Mouse (Mus musculus) G1E-ER4 (cell line): ENCODE results near the gene Wdr73. TPM values are rescaled to one million over a fixed set of nuclear protein-coding genes. Genes with fewer than 3 reads are reported as not detected.

Experiments used
- GATA1 ChIP-seq: IDR thresholded peaks from one replicate; pipeline ENCODE4 v1.8.0; 2012; ENCODE audit warnings: low read length, inconsistent platforms
- polyA plus RNA-seq: library from polyadenylated mRNA; stranded (reverse); fragments of >175 nt; gene quantifications from 2 replicates; pipeline ENCODE4 v1.2.3, GENCODE M21; 2012

The Wdr73 gene
- polyA plus RNA-seq, 1 experiment: 20.3 TPM

DNA sequence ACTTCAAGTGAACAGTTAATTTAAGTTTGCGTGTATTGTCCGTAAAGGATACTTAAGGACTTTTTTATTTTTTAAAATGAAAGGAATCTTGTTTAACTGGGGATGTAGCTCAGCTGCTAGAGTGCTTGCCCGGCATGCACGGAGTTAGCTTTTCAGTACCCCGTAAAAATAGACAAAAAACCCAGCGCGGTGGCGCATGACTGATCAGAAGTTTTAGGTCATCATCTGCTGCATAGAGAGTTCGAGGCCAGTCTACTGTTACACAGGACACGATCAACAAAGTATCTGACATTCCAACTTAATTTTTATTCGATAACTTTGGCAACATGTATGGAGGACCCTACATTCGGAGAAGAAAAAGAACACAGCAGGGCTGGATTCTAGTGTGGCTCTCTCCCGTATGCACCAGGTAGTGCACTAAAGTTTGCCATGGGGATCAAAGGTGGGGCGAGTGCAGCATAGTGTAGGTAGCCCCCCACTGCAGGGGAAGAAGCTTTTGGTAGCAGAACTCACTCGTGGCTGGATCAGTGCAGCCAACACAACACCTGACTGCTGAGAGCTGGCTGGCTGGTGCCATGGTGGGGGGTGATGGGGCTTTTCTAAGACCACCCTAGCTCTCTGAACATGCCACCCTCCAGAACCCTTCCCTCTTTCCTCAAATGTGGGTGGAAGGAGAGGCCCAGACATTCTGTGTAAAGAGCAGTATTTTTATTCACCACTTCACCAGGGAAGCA, 639 bp upstream of the Wdr73 start:
- TF ChIP-seq GATA1: no peak

DNA sequence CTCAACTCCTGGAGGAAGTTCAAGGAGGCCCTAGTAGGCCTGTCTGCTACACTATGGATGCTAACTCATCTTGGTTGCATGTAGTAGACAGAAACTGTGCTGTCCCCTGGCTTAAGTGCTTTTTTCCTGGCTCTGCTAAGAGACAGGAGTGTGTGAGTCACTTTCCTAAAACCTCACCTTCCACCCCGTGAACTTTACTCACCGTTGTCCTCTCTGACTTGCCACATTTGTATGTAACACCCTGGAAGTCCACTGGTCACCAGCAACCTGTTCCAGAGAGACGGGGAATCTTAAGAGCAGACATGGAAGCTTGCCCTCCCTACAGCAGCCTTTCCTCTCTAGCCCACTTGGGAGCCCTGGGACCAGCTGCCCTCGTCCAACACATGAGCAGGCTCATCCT, 3.3 kb downstream of the Wdr73 start:
- no peak for TF ChIP-seq GATA1

DNA sequence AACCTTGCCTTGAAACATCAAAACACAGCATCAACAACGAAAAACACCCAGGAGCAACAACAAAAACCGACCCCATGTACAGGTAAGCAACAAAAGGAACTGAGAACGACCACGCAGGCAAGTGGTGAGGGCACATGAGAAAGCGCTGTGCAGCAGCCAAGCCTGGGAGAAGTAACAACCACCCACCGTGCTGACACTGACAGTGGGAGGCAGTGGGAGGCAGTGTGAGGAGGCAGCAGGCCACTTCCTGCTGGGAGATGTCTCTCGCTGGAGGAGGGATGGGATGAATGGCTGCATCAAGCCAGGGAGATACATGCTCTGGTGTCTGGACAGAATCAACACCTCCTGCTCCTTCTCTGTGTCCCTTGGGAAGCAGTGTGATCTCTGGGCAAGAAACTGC, 3.9 kb downstream of the Wdr73 start:
- TF ChIP-seq GATA1: no peak

DNA sequence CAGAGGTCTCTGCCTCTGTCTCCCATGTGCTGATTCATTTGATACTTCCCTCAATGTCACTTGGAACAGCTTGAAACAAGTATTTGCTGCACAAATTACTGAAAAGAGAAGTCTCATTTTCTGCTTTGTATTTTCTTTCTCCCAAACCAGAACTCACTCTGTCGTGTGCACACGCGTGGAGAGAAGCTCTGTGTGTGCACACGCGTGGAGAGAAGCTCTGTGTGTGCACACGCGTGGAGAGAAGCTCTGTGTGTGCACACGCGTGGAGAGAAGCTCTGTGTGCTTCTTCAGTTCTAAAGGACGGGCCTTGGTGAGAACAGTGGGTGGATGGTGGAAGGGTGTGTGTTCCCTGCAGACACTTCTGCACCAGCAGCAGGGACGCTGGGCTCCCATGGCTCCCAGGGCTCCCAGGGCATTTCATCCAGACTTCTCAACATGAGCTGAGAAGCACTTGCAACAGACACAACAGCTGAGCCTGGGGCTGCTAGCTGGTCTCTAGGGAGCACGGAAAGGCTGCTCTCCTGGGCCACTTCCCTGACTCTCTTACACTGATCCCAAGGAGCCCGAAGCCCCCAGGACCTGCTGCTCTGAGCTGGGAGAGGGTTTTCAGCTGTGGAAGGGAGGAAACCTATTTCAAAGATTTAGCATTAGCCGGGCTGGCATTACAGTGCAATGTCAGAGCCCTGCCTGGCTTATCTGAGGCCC, 6.1 kb downstream of the Wdr73 start:
- no peak for TF ChIP-seq GATA1

DNA sequence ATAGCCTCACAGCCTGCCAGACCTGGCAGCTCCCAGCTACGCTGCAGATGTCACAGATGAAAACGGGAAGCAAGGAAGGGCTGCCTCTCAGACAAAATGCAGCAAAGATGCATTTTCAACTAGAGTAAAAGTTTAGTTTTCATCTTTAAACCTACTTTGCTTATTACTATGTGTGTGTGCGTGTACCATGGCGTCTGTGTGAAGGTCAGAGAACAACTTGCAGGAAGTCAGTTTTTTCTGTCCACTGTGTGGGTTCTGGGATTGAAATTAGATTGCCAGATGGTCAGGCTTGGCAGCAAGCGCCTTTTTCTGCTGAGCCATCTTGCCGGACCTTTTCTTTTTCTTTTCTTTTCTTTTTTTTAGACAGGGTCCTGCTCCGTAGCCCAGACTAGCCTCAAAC, 6.9 kb downstream of the Wdr73 start:
- no peak for TF ChIP-seq GATA1

DNA sequence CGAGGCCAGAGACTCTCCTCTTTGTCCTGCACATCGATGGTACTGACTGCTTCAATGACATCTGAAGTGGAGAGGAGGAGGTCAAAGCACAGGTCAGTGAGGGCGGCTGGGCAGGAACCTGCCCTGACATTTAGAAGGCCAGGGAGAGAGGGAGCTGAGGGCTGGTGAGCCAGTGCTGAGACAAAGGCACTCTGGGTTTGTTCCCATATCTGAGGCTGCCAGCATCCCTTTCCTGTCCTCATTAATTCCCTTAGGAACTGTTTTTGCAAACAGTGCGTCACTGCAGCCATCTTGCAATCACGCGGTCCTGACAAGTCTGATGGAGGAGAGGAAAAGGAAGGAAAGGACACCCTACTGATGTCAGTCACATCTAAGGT, 7.3 kb downstream of the Wdr73 start:
- no peak for TF ChIP-seq GATA1

DNA sequence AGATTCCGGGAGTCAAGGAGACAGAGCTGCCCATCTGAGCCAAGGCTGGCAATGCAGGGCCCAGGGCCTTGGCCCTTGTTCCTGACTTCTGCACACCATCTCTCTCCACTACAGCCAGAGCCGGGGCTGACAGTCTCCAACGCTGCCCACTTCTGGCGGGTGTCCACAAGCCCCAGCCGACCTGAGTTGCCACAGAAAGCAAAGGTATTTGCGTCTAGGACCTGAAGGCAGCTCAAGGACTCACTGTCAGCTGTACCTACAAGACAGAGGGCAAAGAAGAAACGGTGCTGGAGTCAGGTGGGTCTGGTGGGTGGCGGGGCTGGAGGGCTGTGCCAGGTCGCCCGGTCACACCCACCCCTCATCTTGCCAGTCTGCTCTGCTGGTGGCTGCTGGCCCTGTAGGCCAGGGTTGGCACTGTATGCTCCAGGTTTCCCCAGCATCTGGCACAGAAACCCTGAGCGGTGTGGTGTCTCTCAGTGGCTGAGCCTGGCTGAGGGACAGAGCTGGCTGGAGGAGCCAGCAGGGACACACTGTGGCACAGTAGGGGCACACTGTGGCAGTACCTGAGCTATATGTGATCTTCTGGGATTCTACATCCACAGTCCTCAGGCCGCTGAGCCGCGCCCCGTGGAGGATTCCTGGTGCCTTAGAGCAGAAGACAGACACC, 7.8 kb downstream of the Wdr73 start:
- TF ChIP-seq GATA1: no peak

DNA sequence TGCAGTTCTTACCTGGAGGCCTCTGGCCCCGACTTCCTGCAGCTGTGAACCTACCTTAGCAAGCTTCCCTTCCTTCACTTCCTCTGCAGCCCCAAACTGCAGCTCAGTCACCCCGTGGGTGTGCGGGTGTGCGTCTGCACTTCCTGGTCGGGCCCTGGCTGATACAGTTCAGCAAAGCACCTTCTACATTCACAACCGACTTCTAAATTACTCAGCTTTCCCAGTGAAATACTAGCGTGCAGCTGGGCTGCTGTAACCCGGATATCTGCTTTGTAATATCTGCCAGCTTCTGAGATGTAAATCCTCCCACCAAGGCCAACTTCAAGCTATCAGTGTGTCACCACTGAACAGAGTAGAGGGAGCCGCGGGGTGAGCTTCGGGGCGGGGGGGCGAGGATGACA, 11.2 kb downstream of the Wdr73 start:
- no peak for TF ChIP-seq GATA1

DNA sequence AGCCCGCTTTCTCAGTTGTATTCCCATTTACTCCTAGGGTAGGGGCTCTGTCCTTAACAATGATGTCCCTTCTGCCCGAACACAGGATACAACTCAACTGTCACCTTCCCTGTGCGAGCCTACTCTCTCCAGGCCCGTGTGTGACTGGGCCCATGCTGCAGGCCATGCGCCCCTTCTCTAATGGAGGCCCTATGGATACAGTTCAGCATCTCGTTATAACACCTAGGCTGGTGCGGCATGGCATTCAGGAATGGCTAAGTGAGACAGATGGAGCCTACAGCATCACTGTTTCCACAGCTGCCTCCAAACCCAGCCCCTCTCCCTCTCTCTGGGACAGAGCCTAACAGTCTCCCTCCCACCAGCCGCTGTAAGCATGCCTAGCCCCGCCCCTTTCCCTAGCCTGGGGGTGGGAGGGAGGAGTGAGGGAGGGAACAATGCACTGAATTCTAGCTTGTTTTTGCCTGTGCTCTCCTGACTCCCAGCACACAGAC, 12.0 kb downstream of the Wdr73 start:
- TF ChIP-seq GATA1: no peak

DNA sequence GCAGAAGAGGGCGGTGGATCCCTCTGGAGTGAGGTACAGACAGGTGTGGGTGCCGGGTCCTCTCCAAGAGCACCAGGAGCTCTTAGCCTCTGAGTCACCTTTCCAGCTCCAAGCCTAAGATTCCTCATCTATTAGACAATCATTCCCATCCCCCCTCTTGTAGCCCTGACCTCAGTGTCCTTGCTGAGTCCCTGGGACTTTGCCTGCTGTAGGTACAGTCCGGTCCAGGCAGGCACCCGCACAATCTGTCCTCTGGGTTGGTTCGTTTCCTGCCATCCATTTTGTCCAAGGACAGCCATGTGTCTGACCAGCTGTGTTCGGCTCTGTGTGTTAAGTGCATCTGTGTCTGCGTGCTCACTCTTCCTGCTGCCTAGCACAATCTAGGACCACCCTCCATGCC, 12.5 kb downstream of the Wdr73 start:
- TF ChIP-seq GATA1: no peak

DNA sequence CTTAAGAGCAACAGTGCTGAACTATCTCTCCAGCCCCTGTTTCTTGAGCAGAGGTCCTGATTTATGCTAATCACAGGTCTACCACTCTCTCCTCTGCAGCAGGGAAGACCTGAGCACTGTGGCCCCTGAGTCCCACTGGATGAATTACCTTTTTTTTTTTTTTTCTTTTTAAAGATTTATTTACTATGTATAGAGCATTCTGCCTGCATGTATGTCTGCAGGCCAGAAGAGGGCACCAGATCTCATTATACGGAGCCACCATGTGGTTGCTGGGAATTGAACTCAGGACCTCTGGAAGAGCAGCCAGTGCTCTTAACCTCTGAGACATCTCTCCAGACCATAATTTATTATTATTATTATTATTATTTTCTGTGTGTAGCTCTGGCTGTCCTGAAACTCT, 15.4 kb downstream of the Wdr73 start:
- TF ChIP-seq GATA1: no peak

DNA sequence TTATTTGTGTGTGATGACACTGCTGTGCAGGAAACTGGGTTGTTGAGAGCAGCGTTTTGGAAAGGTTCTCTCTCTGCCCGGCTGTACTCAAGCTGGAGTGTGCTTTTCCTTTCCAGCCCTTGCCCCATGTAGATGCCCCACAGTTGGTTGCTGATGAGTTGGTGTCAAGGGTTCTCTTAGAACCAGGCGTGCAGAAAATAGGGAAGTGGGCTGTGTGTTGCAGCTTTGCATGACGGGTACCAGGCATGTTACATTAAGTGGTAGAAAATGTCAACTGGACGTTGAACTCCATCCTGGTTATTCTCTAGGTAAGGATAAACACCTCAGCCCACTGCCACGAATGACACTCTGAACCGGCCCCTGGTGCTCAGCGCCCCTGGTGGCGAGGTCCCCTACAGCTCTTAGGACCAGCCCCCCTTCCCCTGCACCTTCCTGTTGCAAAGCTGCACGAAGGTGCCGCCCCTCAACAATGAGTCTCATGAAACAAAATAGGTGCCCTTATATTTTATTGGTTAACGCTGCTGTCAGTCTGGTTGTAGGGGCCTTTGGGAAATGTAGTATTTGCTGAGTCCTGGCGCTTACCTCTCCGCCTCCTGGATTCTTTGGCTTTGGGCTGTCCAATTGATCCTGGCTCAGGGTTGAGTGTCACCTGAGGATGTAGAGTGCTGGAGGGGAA, 18.1 kb downstream of the Wdr73 start:
- no peak for TF ChIP-seq GATA1

DNA sequence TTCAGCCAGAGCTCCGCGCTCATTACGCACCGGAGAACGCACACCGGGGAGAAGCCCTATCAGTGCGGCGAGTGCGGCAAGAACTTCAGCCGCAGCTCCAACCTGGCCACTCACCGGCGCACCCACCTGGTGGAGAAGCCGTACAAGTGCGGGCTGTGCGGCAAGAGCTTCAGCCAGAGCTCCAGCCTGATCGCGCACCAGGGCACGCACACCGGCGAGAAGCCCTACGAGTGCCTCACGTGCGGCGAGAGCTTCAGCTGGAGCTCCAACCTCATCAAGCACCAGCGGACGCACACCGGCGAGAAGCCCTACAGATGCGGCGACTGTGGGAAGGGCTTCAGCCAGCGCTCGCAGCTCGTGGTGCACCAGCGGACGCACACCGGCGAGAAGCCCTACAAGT, 25.3 kb downstream of the Wdr73 start:
- TF ChIP-seq GATA1: no peak

DNA sequence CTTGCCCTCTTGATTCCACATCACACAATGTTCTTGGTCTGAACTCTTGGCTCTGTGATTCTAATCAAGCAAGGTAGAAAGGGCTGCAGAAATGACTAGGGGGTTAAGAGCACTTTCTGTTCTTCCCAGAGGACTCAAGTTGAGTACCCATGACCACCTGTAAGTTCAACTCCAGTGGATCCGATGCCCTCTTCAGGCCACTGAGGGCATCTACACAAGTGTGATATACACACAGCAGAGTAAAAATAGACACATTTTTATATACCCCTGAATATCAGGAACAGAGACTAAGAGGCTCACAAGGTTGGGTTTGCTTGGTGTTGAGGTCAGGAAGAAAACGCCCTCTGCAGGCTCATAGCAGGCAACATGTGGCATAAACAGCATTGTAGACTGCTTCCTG, 27.4 kb downstream of the Wdr73 start:
- TF ChIP-seq GATA1: no peak

DNA sequence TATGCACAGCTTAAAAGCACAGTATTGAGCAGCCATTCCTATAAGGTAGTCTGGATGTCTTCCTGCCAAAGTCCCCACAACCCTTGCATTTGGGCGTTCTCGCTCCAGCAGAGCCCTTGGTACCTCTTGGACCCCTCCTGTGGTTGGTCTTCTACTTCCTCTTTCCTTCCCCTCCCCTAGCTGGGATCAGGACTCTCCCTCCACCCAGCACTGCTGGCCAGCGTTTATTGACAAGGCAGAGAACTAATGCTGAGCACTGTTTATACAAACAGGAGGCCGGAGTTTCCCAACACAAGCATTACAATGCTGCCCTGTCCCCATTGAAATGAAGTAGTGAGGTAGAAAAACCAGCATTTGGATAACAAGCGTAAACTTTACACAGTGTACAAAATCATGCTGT, 28.0 kb downstream of the Wdr73 start:
- no peak for TF ChIP-seq GATA1

DNA sequence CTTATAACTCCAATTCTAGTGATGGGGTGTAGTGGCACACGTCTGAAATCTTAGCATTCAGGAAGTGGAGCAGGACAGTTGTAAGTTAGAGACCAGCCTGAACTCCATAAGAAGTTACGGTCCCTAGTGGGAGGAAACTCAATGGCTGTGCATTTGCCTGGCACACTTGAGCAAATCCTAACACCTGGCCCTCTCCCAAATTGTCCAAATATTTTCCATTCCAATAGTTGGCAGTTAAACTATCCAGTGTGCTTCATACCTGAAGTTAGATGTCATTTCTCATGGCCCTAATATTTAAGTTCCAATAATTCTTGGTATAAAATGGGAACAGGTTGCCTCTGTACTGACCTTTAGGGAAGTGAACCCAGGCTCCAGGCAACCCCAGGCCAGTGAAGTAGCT, 32.4 kb downstream of the Wdr73 start:
- no peak for TF ChIP-seq GATA1
